Mouse (Mus musculus): Measurements from ENCODE around the gene Rplp0.
A peak's percentile ranks its signal among the peaks of the same experiment; 100 is the strongest.
"Not testable (repeated sequence)": the region's sequence is repeated elsewhere in the genome, so short reads cannot be mapped to it uniquely, and the experiment has no call there.

Gene Rplp0

GRCm38 (mm10) chr5:115550482-115551005 lies 8.7 kb upstream of the Rplp0 start:
- DNase-seq (ENCODE audit: low spot score in 2 of 2) = no peak

- DNase-seq (ENCODE audit: low spot score in 2 of 2) = no peak
Observed at GRCm38 (mm10) chr5:115551386-115551785, 7.9 kb upstream of the Rplp0 start.

GRCm38 (mm10) chr5:115551799-115552198 lies 7.5 kb upstream of the Rplp0 start:
- DNase-seq (ENCODE audit: low spot score in 2 of 2) = no peak

- no peak for DNase-seq (ENCODE audit: low spot score in 2 of 2)
Observed at GRCm38 (mm10) chr5:115553801-115554420, 5.4 kb upstream of the Rplp0 start.

GRCm38 (mm10) chr5:115554536-115555291 lies 4.6 kb upstream of the Rplp0 start:
- DNase-seq (ENCODE audit: low spot score in 2 of 2) = no peak

GRCm38 (mm10) chr5:115556217-115556616 lies 3.0 kb upstream of the Rplp0 start:
- DNase-seq (ENCODE audit: low spot score in 2 of 2) = peak; percentile 68 to 80

GRCm38 (mm10) chr5:115558182-115558794 lies 979 bp upstream of the Rplp0 start:
- DNase-seq (ENCODE audit: low spot score in 2 of 2) = no peak

GRCm38 (mm10) chr5:115560336-115560905 lies 1.2 kb downstream of the Rplp0 start:
- DNase-seq (ENCODE audit: low spot score in 2 of 2) = no peak

- DNase-seq (ENCODE audit: low spot score in 2 of 2) = no peak
Observed at GRCm38 (mm10) chr5:115563771-115564585, 4.7 kb downstream of the Rplp0 start.

- DNase-seq (ENCODE audit: low spot score in 2 of 2) = peak; percentile 69 to 77
Observed at GRCm38 (mm10) chr5:115564737-115565393, 5.6 kb downstream of the Rplp0 start, which contains the start of gene Gcn1l1. TSS of gene Gcn1l1 (plus strand) at chr5:115565254.

GRCm38 (mm10) chr5:115565403-115565802 lies 6.1 kb downstream of the Rplp0 start:
- DNase-seq (ENCODE audit: low spot score in 2 of 2) = peak in 1 of 2 experiments; percentile 17

- no peak for DNase-seq (ENCODE audit: low spot score in 2 of 2)
Observed at GRCm38 (mm10) chr5:115568681-115569080, 9.4 kb downstream of the Rplp0 start.

- DNase-seq (ENCODE audit: low spot score in 2 of 2) = no peak
Observed at GRCm38 (mm10) chr5:115569308-115569707, 10.0 kb downstream of the Rplp0 start.

GRCm38 (mm10) chr5:115569721-115570120 lies 10.5 kb downstream of the Rplp0 start:
- DNase-seq (ENCODE audit: low spot score in 2 of 2) = no peak

GRCm38 (mm10) chr5:115571086-115571485 lies 11.8 kb downstream of the Rplp0 start:
- DNase-seq (ENCODE audit: low spot score in 2 of 2) = peak; percentile 70 to 86

GRCm38 (mm10) chr5:115572679-115573535 lies 13.6 kb downstream of the Rplp0 start:
- peak in 1 of 2 experiments; percentile 62 for DNase-seq (ENCODE audit: low spot score in 2 of 2)

GRCm38 (mm10) chr5:115574992-115575391 lies 15.7 kb downstream of the Rplp0 start:
- DNase-seq (ENCODE audit: low spot score in 2 of 2) = peak in 1 of 2 experiments; percentile 24

GRCm38 (mm10) chr5:115577686-115578085 lies 18.4 kb downstream of the Rplp0 start:
- DNase-seq (ENCODE audit: low spot score in 2 of 2) = not testable (repeated sequence)

GRCm38 (mm10) chr5:115578922-115579321 lies 19.7 kb downstream of the Rplp0 start:
- DNase-seq (ENCODE audit: low spot score in 2 of 2) = no peak

- DNase-seq (ENCODE audit: low spot score in 2 of 2) = no peak
Observed at GRCm38 (mm10) chr5:115579363-115579762, 20.1 kb downstream of the Rplp0 start.

Measured in frontal cortex, postnatal 36 days (tissue).